Mouse (Mus musculus) bone marrow, adult 2 months (tissue): ENCODE measurements around the gene Parp6. TPM values are rescaled to one million over a fixed set of nuclear protein-coding genes. Genes with fewer than 3 reads are reported as not detected.

Experiments
- H3K27ac ChIP-seq: fragments of 200-500 bp; 2 replicates; pipeline ENCODE4 v1.5.1; 2012; ENCODE audit warnings: low read depth, mild to moderate bottlenecking, control low read depth, inconsistent platforms, low read length; ENCODE audit not compliant: control insufficient read depth, poor library complexity, insufficient read depth
- H3K4me1 ChIP-seq: fragments of 200-500 bp; 2 replicates; pipeline ENCODE4 v1.6.1; 2011; ENCODE audit warnings: low read length; ENCODE audit not compliant: control insufficient read depth, insufficient read depth
- H3K4me3 ChIP-seq: fragments of 200-500 bp; replicated peaks from 2 replicates; pipeline ENCODE3; 2011; ENCODE audit warnings: mild to moderate bottlenecking, low read depth, low read length, control low read depth; ENCODE audit not compliant: control insufficient read depth
- CTCF ChIP-seq: fragments of 200-500 bp; IDR thresholded peaks from 2 replicates; pipeline ENCODE4 v1.5.1; 2011; ENCODE audit warnings: low read length, control low read depth; ENCODE audit not compliant: control insufficient read depth, insufficient read depth
- POLR2A ChIP-seq: fragments of 200-500 bp; IDR thresholded peaks from 2 replicates; pipeline ENCODE4 v1.6.1; 2011; ENCODE audit warnings: low read depth, mild to moderate bottlenecking, control low read depth, low read length, borderline replicate concordance; ENCODE audit not compliant: control insufficient read depth
- WGBS: fragments of 180-500 bp; shearing (Covaris S2); methylation state at CpG from one replicate; pipeline ENCODE4 v1.1.7; 2018; 5-methylcytosine and 5-hydroxymethylcytosine counted together
- polyA plus RNA-seq: library from polyadenylated mRNA; stranded (reverse); fragments of >200 nt; gene quantifications from 2 replicates; pipeline ENCODE4 v1.2.4, GENCODE M21; 2011; ENCODE audit warnings: low replicate concordance; ENCODE audit not compliant: missing spikeins, insufficient read depth, insufficient read length

Gene Parp6
- polyA plus RNA-seq, 1 experiment: 41.4 TPM

DNA sequence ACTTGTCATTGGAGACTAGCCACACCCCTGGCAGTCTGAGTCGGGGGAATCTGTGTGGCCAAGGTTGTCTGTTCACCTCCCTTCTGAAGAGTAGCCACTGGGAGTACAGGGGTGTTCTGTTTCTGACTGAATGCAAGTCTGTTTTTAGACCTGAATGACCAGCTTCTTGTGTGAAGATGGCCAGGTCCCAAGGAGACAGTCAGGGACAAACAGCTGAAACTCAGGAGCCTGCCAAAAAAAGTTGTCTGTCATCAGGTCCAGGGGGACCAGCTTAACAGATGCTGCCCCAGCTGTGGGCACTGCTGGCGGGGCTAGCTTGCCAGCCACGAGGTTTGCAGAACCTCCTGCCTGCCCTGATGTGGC is 78.3 kb downstream of the Parp6 start:
- Histone ChIP-seq H3K27ac (no peak overlapping the region), H3K4me1 (no peaks in the 10 kb centered on the region), H3K4me3 (no peak overlapping the region)
- TF ChIP-seq CTCF: no peak
- TF ChIP-seq POLR2A: no peak
- 30% methylated on average over 3 of the region's 3 CpGs for WGBS

DNA sequence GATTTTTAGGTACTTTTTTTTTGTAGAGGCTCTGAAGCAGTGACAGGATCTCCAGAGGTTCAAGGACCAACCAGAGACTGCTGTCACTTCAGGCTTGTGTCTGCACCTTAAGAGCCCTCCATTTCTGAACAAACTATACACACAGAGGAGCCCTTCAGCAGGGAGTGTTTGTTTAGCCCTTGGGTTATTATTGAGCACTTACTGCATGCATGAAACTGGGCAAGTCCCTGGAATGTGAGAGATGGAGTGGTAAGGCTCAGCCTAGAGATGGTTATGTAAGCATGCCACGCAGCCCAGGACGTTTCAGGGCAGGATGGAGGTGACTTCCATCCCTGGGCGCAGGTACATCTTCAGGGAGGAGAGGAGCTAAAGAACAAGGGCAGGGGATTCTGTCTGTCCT is 79.3 kb downstream of the Parp6 start:
- TF ChIP-seq CTCF (no peak), POLR2A (no peak)
- WGBS: 83% methylated on average over 3 of the region's 3 CpGs
- no peaks in the 10 kb centered on the region for H3K4me1 ChIP-seq
- no peak overlapping the region for H3K4me3 ChIP-seq
- H3K27ac ChIP-seq: no peak overlapping the region

Other genes starting within 250 kb of the Parp6 start
- 16.9 and 27.9 TPM in 2 replicates for gene Arih1, start 130.7 kb upstream of the Parp6 start, polyA plus RNA-seq
- 41.8 and 98.1 TPM in 2 replicates for gene Hexa, start 77.7 kb upstream of the Parp6 start, polyA plus RNA-seq
- gene Tmem202, start 77.4 kb upstream of the Parp6 start, polyA plus RNA-seq: not detected in 2 replicates
- not detected in 2 replicates for gene Celf6, start 39.4 kb upstream of the Parp6 start, polyA plus RNA-seq
- gene Pkm, start 39.1 kb downstream of the Parp6 start, polyA plus RNA-seq: 121 and 351 TPM in 2 replicates
- 2.8 TPM in 1 of 2 replicates, not detected in the other for gene Gramd2, start 62.9 kb downstream of the Parp6 start, polyA plus RNA-seq
- gene Senp8, start 133.4 kb downstream of the Parp6 start, polyA plus RNA-seq: 1.1 and 3.5 TPM in 2 replicates
- gene Myo9a, start 133.6 kb downstream of the Parp6 start, polyA plus RNA-seq: 2.8 and 7.5 TPM in 2 replicates